Mouse (Mus musculus) spleen, postnatal 36 days (tissue): Measurements from ENCODE around the gene Traip.

Experiments used
- DNase-seq, 2 experiments: peaks; one replicate each; pipeline ENCODE4 v3.0.0; 2022; ENCODE audit warnings: low spot score in 2 of 2, mixed read lengths in 1 of 2

Gene Traip

DNA sequence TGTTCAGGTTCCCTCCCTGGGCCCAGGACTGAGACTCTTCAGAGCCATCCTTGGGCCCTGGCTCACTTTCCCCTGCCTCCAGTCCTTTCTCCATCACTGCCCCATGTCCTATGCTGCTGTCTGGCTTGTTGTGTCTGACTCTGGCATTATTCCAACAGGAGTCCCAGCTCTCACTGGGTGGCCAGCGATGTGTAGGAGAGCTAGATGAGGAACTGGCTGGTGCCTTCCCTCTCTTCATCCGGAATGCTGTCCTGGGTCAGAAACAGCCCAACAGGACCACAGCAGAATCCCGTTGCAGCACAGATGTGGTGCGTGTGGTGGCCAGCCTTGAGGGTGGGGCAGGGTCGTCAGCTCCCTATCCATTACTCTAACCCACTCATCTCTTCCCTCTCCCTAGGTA lies 20.4 kb downstream of the Traip start:
- no peak for DNase-seq

DNA sequence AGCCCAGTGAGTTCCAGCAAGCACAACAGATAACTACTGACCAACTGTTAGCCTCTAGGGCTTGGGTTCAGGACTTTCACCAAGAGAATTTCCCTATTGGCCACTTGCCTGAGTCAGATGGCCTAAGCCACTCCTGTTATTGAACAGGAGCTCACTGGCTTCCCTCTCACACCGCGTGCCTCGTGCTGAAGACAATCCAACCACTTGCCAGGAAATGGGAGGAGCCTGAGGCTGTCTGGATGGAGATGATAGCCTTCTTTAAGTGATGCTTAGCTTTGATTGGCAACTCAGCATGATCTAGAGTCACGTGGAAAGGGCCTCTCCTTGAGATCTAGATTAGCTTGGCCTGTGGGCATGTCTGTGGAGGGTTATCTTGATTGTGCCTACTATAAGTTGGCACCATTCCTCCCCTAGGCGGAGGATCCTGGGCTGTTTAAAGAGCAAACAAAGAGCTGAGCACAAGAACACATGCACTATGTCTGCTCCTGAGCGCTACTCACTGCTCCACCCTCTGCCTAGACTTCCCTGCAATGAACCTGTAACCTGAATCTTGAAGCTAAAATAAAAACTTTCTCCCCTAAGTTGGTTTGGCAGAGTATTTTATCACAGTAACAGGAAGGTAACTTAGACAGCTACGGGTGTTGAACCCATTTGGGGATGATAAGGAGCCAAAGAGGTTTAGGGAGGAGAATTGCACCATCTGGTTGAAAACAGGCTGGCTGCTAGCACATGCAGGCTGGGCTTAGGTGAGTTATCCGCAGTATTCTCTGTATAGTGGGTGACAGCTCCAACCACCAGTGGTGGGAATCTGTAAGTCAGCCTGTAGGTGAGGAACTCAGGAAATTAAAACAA lies 22.0 kb downstream of the Traip start:
- peak; percentile 51 to 72 for DNase-seq

DNA sequence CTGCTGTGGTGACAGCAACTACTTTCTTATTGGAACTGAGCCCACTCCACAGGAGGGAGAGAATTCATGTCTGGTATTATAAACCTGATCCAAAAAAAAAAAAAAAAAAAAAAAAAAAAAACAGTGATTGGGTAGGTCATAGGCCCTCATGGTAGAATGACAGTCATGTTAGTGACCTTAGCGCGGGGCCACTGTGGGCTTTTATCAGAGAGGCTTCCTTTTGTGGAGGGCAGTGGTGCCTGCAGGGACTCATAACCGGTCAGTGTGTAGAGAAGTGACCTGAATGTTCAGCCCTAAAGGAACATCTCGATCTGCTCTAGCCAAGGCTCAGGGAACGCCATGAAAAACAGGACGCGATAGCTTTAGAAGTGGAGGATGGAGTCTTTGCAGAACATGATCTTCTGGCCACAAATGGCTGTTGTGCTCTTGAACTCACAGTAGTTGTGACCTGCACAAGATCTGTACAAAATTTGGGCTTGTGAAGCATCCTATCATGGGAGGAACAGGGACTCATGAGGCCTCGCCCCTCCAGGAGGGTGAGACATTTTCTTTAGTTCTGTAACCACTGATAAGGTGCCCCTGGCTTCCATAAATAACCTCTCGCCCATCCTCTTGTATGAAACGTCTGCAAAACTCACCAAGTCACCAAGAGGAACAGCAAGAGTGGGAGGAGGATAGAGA lies 24.7 kb downstream of the Traip start:
- peak; percentile 41 to 69 for DNase-seq

DNA sequence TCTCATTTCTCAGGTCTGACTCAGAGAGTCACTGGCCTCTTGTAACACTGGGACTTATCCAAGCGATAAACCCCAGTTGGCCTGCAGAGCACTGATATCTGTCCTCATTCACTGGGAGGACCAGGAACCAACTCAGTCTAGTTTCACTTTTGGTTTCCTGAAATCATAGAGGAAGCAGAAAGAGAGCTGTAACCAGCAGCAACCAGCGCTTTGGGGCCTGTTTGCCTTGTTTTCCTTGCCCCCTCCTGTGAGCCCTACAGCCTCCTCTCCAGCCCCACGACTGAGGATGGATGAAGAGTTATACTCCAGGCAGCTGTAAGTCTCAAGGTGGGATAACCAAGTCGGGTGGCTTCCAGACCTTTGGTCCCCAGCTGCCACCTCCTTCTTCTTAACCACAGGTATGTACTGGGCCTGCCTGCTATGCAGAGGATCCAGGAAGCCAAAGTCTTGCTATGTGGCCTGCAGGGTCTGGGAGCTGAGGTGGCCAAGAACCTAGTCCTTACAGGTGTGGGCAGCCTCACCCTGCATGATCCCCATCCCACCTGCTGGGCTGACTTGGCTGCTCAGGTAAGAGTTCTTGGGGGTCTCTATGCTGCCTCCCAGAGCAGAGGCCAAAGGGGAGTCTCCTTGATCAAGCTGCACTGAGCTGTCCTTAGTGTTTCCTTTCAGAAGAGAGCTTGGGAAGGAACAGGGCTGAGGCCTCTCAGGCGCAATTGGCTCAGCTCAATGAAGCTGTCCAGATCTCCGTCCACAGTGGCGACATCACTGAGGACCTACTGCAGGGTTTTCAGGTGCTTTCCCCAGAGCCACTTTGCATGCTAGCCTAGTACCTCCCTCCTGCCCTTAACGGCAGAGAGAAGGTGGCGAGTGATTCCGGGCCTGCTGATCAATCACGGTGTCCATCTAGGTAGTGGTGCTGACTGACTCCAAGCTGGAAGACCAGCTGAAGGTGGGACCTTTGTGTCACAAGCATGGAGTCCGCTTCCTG lies 25.8 kb downstream of the Traip start, which contains the start of gene Uba7:
TSS of gene Uba7 (plus strand) at position 107 of the 988 bp plus-strand sequence.
- peak; percentile 69 to 79 for DNase-seq

DNA sequence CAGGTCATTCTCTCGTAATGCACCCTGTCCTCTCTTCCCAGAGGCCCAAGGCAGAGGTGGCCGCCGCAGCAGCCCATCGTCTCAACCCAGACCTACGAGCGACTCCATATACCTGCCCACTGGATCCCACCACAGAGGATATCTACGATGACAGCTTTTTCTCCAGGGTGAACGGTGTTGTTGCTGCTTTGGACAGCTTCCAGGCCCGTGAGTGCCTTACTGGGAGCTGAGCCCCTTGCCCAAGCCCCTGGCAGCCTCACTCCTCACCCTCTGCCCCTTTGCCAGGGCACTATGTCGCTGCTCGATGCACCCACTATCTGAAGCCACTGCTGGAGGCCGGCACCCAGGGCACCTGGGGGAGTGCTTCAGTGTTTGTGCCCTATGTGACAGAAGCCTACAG lies 28.9 kb downstream of the Traip start:
- no peak for DNase-seq

DNA sequence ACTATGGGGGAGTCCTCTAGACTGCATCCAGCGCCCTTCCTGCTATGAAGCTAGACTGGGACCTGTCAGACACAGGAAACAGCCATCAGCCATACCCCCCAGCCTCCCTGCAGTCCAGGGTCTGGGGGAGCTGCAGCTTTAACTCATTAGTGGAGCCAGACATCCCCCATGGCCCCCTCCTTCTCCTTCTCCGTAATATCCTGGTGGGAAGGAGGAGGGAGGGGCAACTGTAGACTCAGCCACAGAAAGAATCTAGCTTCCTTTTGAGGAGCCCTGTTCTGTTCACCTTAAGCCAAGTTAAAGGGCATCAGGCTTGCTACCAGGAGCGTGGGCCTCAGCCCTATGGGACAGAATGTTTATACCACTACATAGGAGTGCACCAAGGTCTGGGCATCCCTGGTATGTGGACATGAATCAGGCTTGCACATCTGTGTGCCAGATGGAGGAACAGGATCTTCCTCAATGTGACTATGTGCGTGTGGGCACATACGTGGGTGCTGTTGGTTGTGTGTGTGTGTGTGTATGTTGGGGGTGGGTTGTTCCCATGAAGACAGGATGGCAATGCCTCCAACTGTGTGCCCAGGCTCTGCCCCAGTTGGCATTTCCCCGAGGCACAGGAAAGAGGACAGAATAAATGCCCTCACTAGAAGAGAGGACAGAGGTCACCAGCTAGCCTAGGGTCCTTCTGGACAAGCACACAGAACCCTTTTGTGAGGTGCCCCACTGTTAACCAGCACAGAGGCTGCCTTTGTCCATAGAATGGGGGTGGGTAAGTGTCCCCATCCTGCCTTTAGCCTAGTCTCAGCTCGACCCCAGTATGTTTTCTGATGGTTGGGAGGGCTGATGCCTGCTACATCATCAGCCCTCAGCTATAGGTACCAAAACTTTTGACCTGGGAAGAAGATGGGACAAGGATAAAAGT lies 32.0 kb downstream of the Traip start:
- no peak for DNase-seq

DNA sequence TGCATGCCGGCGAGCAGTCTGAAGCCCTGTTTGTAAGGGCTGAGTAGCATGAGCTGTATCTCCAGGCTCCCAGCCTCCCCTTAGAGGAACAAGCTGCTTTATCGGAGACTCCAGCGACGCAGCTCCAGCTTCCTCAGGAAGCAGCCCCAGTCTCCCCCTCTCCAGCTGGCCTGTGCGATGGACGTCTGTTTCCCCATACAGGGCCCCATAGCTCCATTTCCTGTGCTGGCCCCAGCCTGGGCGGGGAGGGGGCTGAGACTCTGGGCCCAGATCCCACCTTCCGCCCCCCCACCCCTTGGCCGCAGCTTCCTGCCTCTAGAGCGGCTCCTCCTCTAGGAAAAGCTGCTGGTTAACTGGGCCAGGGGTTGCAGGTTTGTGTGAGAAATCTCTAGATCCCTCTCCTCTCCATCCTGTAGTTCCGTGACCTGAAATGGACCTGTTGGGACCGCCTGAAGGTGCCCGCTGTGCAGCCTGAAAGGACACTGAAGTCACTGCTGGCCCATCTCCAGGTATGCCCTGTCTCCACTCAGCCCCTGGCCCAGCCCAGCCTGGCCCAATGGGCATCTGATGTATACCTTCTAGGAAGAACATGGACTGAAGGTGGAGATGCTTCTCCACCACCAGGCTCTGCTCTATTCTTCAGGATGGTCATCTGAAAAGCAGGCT lies 32.9 kb downstream of the Traip start, which contains the start of gene Gm20661:
TSS of gene Gm20661 (plus strand) at position 378 of the 666 bp plus-strand sequence.
- DNase-seq, result peak; percentile 61 to 71

DNA sequence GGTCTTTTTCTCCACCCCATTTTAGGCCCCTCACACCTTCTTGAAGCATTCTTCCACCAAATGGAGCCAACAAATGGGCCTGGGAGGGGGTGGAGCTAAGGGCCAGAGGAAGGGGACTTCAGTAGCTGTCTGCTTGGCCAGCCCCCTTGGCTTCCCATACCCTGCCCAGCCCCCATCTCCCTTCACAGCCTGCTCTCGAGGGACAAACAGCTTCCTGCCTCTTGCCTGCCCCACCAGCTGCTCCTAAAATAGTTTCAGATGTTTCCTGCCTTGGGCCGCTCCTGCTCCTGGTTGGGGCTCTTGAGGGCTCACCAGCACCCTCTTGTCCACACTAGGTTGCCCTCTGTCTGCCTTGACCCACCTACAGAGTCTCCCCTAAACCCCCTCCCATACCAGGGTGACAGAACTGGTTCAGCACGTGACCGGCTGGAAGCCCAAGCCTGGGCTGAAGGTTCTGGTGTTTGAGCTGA lies 33.5 kb downstream of the Traip start:
- peak; percentile 61 to 69 for DNase-seq

DNA sequence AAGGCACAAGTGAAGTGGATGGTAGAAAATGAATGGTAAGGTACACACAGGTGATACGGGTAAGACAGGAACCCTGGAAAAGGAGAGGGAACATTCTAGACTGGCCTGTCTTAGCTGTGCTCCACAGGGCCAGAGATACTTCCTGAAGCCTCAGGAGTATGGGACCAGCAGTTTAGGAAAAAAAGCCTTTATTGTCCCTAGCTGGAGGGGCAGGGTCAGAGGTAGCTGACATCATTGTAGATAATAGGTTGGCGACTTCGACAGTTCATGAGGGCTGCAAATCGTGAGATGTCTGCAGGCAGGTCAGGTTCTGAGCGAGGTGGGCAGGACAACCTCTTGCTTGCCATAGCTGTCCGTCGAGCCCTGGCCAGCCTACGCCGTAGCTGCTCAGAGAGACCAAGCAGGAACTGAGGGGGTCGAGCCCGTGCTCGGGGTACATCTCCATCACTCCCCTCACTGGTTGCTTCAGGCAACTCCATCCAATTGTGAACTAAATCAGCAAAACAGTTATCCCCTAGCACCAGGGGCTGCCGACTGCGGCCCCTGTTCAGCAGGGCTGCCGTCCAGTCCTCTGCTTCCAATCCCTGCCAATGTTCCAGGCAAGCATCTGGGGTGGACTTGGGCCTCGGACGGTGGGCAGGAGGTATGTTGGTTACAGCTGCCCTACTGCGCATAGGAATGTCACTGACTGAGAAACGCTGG lies 34.3 kb downstream of the Traip start:
- DNase-seq, result no peak

DNA sequence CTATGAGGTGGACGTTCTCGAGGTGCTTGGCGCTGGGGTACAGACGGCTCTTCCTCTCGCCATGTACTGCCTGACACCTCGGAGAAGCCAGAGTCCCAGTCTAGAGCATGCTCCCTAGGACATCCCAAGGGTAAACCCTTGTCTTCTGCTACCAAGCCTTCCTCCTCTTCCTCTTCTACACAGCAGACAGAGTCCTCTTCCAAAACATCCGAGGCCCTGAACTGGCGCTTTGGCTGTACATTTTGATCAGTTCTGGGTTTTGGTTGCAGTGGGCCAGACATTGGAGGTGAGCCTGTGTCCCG lies 34.8 kb downstream of the Traip start:
- no peak for DNase-seq

DNA sequence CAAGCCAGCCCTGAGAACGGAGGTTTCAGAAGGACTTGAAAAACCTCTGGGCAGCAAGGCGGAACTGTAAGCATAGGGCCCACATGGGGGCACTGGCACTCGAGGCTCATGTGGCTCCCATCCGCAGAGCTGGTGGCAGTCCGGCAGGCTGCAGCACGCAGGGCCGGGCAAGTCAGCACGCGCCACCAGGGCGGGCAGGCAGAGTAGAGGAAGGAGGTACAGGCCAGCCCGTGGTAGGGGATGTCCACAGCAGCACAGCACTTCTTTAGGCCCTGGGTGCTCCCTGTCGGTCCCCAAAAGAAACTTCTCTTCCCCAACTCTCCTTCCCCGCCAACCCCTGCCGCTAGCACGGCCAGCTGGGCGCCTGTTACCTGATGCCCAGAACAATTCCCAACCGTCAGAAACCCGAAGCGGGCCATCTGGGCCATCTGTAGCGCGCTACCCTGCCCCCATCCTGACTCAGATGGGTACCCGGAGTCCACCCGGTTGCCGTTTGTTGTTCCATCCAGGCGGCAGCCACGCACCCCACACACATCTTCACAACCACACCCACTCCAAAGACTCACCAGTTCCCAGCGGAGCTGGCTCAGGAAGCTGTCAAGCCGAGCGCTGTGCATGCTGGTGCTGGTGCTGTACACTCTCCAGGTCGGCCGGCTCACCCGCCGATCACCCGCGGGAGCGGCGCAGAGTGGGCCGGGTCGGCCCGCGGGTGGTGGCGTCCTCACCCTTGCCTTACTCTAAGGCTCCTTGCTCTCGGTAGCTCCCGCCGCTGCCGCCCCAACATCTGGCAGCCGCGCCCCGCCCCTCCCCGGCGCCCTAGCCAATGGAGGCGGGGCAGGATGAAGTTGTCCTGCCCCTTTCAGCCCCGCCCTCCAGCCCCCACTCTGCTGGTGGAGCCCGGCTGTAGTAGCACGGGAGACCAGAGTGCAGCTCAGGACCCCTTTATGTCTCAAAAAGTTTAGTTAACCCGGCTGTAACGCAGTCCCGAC lies 35.5 kb downstream of the Traip start, which contains the start of gene Inka1:
TSS of gene Inka1 (minus strand) at position 749 of the 989 bp plus-strand sequence.
- DNase-seq, result peak; percentile 92 to 94

DNA sequence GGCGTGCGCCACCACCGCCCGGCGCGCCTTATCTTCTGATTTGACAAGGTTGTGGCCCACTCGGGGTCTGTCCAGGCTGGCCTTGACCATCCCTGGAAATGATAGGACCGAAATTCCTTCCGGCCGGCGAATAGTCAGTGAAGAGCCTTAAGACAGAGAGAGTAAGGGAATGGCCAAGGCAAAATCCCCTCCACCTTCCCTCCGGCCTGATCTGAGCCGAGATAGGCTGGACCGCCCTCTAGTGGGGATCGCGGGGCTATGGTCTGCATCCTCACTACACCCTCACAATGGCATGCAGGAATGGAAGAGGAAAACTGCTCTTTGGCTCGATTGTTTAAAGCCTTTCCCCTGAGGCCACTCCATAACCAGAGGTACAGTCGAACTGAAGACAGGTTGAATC lies 36.4 kb downstream of the Traip start:
- DNase-seq, result peak; percentile 79 to 84

DNA sequence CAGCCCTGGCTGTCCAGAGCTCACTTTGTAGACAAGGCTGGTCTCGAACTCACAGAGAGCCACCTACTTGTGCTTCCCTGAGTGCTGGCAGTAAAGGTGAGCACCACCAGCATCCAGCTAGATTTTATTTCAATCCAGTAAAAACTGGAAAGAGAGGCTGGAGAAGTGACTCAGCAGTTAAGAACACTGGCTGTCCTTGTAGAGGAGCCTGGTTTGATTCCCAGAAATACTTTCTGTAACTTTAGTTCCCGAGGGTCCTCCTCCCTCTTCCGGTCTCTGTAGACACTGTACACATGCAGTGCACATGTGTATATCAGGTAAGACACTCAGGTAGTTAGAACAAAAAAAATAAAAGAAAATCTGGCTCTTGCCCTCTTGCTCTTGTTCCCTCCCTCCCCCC lies 38.0 kb downstream of the Traip start:
- DNase-seq, result no peak

DNA sequence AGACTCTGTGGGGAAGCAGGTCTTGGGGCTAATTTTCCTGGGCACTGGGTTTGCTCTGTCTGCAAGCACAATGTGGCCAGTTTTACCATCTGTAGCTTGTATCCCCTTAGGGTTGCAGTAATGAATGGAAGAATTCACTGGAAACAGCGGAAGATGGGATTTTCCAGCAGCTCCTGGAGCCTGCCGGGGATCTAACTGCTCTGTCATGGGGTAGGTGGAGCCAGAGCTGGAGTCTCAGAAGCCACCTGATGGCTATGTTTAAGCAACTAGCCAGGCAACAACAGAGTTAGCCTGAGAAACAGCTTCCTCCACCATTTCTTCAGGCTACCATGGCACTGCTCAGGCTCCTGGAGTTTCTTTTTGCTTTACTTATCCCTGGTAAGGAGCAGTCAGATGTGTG lies 42.3 kb downstream of the Traip start, which contains the start of gene Cdhr4:
TSS of gene Cdhr4 (plus strand) at position 301 of the 400 bp plus-strand sequence.
- DNase-seq, result no peak

DNA sequence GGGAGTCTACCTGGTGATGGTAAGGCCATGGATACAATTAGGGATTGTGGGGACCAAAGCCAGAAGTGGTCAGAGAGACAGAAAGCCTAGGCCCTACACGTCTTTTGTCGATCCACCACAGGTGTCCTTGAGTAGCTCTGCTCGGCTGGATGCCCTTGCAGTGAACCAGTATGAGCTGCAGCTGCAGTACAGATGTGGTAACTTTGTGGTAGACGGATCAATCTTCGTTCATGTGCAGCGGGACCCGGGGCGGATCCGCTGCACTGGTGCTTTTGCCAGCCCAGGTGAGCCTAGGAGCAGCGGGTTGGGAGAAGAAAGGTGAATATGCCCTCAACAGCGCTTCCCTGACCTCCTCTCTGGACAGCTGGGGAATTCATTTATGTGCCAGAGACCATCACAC lies 43.1 kb downstream of the Traip start:
- no peak for DNase-seq

DNA sequence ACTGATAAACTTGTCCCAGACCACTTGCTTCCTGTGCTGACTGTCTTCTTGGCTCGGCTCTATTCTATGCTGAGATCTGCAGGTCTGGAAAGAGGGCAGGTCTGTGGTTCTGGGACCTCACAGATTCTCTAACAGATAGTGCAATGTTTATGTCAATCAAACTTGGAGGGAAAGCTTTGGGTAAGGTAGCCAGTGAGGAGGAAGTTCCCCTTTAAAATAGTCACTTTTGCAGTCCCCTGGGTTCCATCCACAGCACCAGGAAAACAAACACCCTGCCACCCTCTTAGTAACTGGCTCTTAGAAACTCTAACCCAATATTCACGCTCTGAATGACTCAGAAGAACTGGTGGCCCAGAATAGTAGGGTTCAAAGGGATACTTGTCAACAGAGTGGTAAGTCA lies 44.5 kb downstream of the Traip start:
- no peak for DNase-seq

DNA sequence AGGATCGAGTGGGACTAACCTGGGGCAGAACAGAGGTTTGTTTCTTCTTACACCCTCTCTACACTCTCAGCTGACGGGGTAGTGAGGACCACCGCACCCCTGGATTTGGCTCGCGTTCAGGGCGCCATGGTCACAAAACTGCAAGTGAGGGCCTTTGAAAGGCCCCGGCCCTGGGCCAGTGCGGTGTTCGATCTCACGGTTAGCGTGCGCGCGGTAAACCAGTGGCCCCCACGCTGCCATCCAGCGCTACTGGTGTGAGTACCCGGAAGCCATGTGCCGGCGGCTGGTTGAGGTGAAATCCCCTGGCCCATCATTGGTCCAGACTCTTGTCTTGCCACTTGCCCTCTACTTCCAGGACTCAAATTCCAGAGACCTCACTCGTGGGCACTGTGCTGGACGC lies 45.6 kb downstream of the Traip start:
- DNase-seq, result no peak

DNA sequence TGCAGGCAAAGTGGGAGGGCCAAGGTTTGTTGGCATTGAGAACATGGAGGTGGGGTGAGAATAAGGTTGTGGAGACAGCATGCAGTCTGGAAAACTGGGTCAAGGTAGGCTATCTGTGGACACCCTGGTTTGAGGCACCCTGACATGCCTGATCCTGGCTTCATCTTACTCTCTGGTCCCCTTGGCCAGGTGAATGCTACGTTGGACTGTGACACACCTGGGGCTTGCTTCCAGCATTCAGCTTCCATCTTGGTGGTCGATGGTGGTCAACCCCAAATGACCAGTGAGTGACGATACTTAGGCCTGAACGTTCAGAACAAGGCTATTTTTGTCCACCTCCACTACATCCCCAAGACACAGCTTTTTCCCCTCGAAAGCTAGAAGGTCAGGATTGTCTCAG lies 46.1 kb downstream of the Traip start, which contains the start of gene Gm20662:
TSS of gene Gm20662 (plus strand) at position 301 of the 400 bp plus-strand sequence.
- DNase-seq, result no peak
